Mouse (Mus musculus): Measurements from ENCODE around the gene Casq2. TPM values are rescaled to one million over a fixed set of nuclear protein-coding genes. Genes with fewer than 3 reads are reported as not detected.
A peak's percentile ranks its signal among the peaks of the same experiment; 100 is the strongest.

Gene Casq2
- polyA plus RNA-seq, 1 experiment from 2014 or later, result 0.13 TPM

- no peak for ATAC-seq (replicated peaks)
- no peaks in the 10 kb centered on the region for H3K4me1 ChIP-seq
- no peak overlapping the region for H3K4me3 ChIP-seq
- no peak overlapping the region for H3K9ac ChIP-seq (replicated peaks)
- H3K27ac ChIP-seq (replicated peaks), result no peak overlapping the region
- no peaks in the 10 kb centered on the region for H3K36me3 ChIP-seq
- no peak overlapping the region for H3K4me2 ChIP-seq (replicated peaks)
- no peaks in the 10 kb centered on the region for H3K9me3 ChIP-seq
- no peaks in the 10 kb centered on the region for H3K27me3 ChIP-seq
Observed at GRCm38 (mm10) chr3:102120947-102121346, 34.7 kb downstream of the Casq2 start.

- 57% methylated on average over 7 of the region's 7 CpGs for WGBS
Observed at GRCm38 (mm10) chr3:102122046-102122445, 35.8 kb downstream of the Casq2 start.

GRCm38 (mm10) chr3:102123654-102124053, 37.4 kb downstream of the Casq2 start:
- ATAC-seq (replicated peaks), result no peak
- no peaks in the 10 kb centered on the region for H3K9me3 ChIP-seq
- no peak overlapping the region for H3K4me3 ChIP-seq
- H3K9ac ChIP-seq (replicated peaks), result no peak overlapping the region
- no peak overlapping the region for H3K4me2 ChIP-seq (replicated peaks)
- no peak overlapping the region for H3K27ac ChIP-seq (replicated peaks)
- H3K36me3 ChIP-seq, result no peaks in the 10 kb centered on the region
- no peaks in the 10 kb centered on the region for H3K4me1 ChIP-seq
- 77% methylated on average over 6 of the region's 6 CpGs for WGBS
- H3K27me3 ChIP-seq, result no peaks in the 10 kb centered on the region

More at GRCm38 (mm10) chr3:102122046-102122445, 35.8 kb downstream of the Casq2 start:
- Histone ChIP-seq H3K4me2 (replicated peaks) (no peak overlapping the region), H3K27ac (replicated peaks) (no peak overlapping the region), H3K9me3 (no peaks in the 10 kb centered on the region), H3K4me3 (no peak overlapping the region), H3K36me3 (no peaks in the 10 kb centered on the region), H3K4me1 (no peaks in the 10 kb centered on the region), H3K27me3 (no peaks in the 10 kb centered on the region), H3K9ac (replicated peaks) (no peak overlapping the region)
- no peak for ATAC-seq (replicated peaks)

- 21% methylated on average over 1 of the region's 1 CpGs for WGBS
- no peaks in the 10 kb centered on the region for H3K36me3 ChIP-seq
- no peak for ATAC-seq (replicated peaks)
Observed at GRCm38 (mm10) chr3:102125546-102125945, 39.3 kb downstream of the Casq2 start.

GRCm38 (mm10) chr3:102127114-102127513, 40.9 kb downstream of the Casq2 start:
- H3K36me3 ChIP-seq, result no peaks in the 10 kb centered on the region
- ATAC-seq (replicated peaks), result no peak
- 91% methylated on average over 2 of the region's 2 CpGs for WGBS
- H3K27me3 ChIP-seq, result no peaks in the 10 kb centered on the region
- no peak overlapping the region for H3K27ac ChIP-seq (replicated peaks)
- no peaks in the 10 kb centered on the region for H3K9me3 ChIP-seq
- H3K4me1 ChIP-seq, result no peaks in the 10 kb centered on the region
- H3K4me2 ChIP-seq (replicated peaks), result no peak overlapping the region
- H3K4me3 ChIP-seq, result no peak overlapping the region
- H3K9ac ChIP-seq (replicated peaks), result no peak overlapping the region

More at GRCm38 (mm10) chr3:102125546-102125945, 39.3 kb downstream of the Casq2 start:
- Histone ChIP-seq H3K4me2 (replicated peaks) (no peak overlapping the region), H3K4me3 (no peak overlapping the region), H3K27me3 (no peaks in the 10 kb centered on the region), H3K9ac (replicated peaks) (no peak overlapping the region), H3K9me3 (no peaks in the 10 kb centered on the region), H3K4me1 (no peaks in the 10 kb centered on the region), H3K27ac (replicated peaks) (no peak overlapping the region)

- H3K27me3 ChIP-seq, result no peaks in the 10 kb centered on the region
- H3K9me3 ChIP-seq, result no peaks in the 10 kb centered on the region
- no peak overlapping the region for H3K4me3 ChIP-seq
- no peak for ATAC-seq (replicated peaks)
- H3K4me1 ChIP-seq, result no peaks in the 10 kb centered on the region
- WGBS, result 92% methylated on average over 2 of the region's 2 CpGs
- H3K4me2 ChIP-seq (replicated peaks), result no peak overlapping the region
- no peak overlapping the region for H3K9ac ChIP-seq (replicated peaks)
- H3K36me3 ChIP-seq, result no peaks in the 10 kb centered on the region
- H3K27ac ChIP-seq (replicated peaks), result no peak overlapping the region
Observed at GRCm38 (mm10) chr3:102128242-102128641, 42.0 kb downstream of the Casq2 start.

GRCm38 (mm10) chr3:102130478-102130877, 44.3 kb downstream of the Casq2 start:
- Histone ChIP-seq H3K4me1 (peaks cover 3% of the 10 kb centered on the region), H3K4me3 (no peak overlapping the region), H3K27ac (replicated peaks) (no peak overlapping the region), H3K9ac (replicated peaks) (no peak overlapping the region), H3K4me2 (replicated peaks) (no peak overlapping the region), H3K36me3 (no peaks in the 10 kb centered on the region), H3K9me3 (no peaks in the 10 kb centered on the region), H3K27me3 (no peaks in the 10 kb centered on the region)
- WGBS, result 71% methylated on average over 6 of the region's 6 CpGs
- ATAC-seq (replicated peaks), result no peak

GRCm38 (mm10) chr3:102131627-102132324, 45.6 kb downstream of the Casq2 start:
- no peak overlapping the region for H3K4me2 ChIP-seq (replicated peaks)
- H3K9ac ChIP-seq (replicated peaks), result no peak overlapping the region
- peaks cover 9% of the 10 kb centered on the region for H3K4me1 ChIP-seq
- H3K4me3 ChIP-seq, result no peak overlapping the region
- no peak for ATAC-seq (replicated peaks)
- no peaks in the 10 kb centered on the region for H3K36me3 ChIP-seq
- no peak overlapping the region for H3K27ac ChIP-seq (replicated peaks)
- WGBS, result 92% methylated on average over 9 of the region's 9 CpGs
- H3K27me3 ChIP-seq, result no peaks in the 10 kb centered on the region
- no peaks in the 10 kb centered on the region for H3K9me3 ChIP-seq

- H3K4me2 ChIP-seq (replicated peaks), result no peak overlapping the region
- no peaks in the 10 kb centered on the region for H3K9me3 ChIP-seq
- H3K4me1 ChIP-seq, result peaks cover 12% of the 10 kb centered on the region
- WGBS, result 21% methylated on average over 10 of the region's 10 CpGs
- H3K27ac ChIP-seq (replicated peaks), result no peak overlapping the region
- ATAC-seq (replicated peaks), result peak; percentile 23; the same call in 1 of the 2 replicates
- H3K9ac ChIP-seq (replicated peaks), result no peak overlapping the region; the same call in 1 of the 2 replicates
- no peak overlapping the region for H3K4me3 ChIP-seq
- H3K36me3 ChIP-seq, result no peaks in the 10 kb centered on the region
- no peaks in the 10 kb centered on the region for H3K27me3 ChIP-seq
Observed at GRCm38 (mm10) chr3:102135389-102136113, 49.3 kb downstream of the Casq2 start.

GRCm38 (mm10) chr3:102137158-102137557, 50.9 kb downstream of the Casq2 start:
- WGBS, result 68% methylated on average over 10 of the region's 10 CpGs
- Histone ChIP-seq H3K9me3 (no peaks in the 10 kb centered on the region), H3K4me1 (peaks cover 12% of the 10 kb centered on the region), H3K36me3 (no peaks in the 10 kb centered on the region), H3K27me3 (no peaks in the 10 kb centered on the region), H3K4me2 (replicated peaks) (no peak overlapping the region), H3K27ac (replicated peaks) (0 out of 2 replicates have a peak overlapping the region, but pooled peaks have one; percentile 13), H3K9ac (replicated peaks) (no peak overlapping the region), H3K4me3 (no peak overlapping the region)
- ATAC-seq (replicated peaks), result no peak

GRCm38 (mm10) chr3:102138899-102139298, 52.7 kb downstream of the Casq2 start:
- Histone ChIP-seq H3K4me1 (peaks cover 12% of the 10 kb centered on the region), H3K36me3 (no peaks in the 10 kb centered on the region), H3K27ac (replicated peaks) (no peak overlapping the region), H3K4me2 (replicated peaks) (no peak overlapping the region), H3K4me3 (no peak overlapping the region), H3K27me3 (no peaks in the 10 kb centered on the region), H3K9ac (replicated peaks) (no peak overlapping the region), H3K9me3 (no peaks in the 10 kb centered on the region)
- 83% methylated on average over 6 of the region's 6 CpGs for WGBS
- ATAC-seq (replicated peaks), result no peak

- Histone ChIP-seq H3K4me2 (replicated peaks) (no peak overlapping the region), H3K4me3 (no peak overlapping the region), H3K27ac (replicated peaks) (no peak overlapping the region), H3K9ac (replicated peaks) (no peak overlapping the region), H3K9me3 (no peaks in the 10 kb centered on the region), H3K36me3 (no peaks in the 10 kb centered on the region), H3K4me1 (peaks cover 7% of the 10 kb centered on the region), H3K27me3 (no peaks in the 10 kb centered on the region)
- no peak for ATAC-seq (replicated peaks)
- 95% methylated on average over 6 of the region's 6 CpGs for WGBS
Observed at GRCm38 (mm10) chr3:102140606-102141005, 54.4 kb downstream of the Casq2 start.

Measured in forebrain, embryonic 15.5 days (tissue).